Mouse (Mus musculus): ENCODE measurements at regions not wholly inside any gene's neighbourhood (a gene's known extent, or its start where the extent isn't known, plus 50 kb on each side); places are given as distances from the start of the nearest gene placed in this dataset.

DNA sequence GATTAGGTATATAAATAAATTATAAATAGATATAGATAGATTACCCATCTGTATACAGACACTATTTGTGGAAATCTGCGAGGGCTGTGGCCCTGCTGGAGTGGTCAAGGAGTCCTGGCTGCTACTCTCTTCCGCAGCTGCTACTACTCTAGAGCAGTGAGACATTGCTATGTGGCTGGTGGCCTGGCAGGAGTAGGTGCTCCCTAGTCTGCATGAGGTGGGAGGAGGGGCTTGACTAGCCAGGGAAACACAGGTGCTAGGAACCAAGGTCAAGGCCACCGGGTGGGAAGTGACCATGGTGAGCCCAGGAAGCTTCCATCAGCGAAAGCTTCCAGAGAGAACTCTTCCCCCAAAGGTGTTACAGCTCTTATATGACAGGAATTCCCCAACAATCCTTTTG, 100.3 kb downstream of the Dyrk2 start:
- DNase-seq = no peak

DNA sequence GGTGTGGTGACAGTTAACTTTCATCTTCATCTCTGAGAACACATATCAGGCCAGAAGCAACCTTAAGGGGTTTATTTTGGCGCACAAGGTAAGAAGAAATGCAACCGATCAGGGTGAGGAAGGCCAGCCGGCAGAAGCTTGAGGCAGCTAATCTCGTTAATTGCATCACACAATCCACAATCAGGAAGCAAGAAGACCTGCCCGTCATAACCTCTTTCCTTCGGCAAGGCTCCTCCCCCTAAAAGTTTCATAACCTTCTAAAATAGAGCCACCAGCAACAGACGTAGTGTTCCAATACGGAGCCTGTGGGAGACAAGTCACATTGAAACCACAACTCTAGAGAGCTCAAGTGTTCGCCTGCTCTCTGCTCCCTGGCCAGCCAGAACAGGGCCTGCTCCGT, 91.4 kb downstream of the Dyrk2 start:
- DNase-seq = no peak

DNA sequence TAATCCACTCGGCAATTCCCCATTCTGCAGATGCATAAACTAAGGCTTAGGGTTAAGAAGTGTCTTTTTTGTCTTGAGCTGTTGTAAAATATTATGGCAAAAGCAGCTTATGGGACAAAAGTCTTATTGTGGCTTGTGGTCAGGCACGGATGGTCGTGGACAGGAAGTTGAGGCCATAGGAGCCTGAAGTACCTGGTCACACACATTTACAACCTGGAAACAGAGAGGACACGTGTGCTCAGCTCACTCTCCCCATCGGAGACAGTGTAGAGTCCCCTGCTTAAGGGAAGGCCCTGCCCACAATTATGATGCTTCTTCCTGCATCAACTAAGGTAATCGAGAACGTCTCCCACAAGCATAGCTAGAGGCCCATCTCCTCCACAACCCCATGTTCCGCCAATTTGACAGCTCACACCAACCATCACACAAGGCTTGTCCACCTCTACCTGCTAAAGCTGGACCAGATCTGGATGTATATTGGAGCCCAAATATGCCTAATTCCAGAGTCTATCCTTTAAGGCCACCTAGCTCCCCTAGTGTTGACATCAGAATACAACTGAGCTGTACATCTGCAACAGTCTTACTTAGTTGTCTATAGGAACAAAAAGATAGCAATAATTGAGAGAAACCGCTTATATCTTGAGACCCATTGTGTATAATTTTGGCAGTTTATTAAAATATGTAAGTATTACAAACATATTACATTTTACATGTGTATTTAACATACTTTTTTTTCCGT, 89.0 kb downstream of the Dyrk2 start:
- no peak for DNase-seq

DNA sequence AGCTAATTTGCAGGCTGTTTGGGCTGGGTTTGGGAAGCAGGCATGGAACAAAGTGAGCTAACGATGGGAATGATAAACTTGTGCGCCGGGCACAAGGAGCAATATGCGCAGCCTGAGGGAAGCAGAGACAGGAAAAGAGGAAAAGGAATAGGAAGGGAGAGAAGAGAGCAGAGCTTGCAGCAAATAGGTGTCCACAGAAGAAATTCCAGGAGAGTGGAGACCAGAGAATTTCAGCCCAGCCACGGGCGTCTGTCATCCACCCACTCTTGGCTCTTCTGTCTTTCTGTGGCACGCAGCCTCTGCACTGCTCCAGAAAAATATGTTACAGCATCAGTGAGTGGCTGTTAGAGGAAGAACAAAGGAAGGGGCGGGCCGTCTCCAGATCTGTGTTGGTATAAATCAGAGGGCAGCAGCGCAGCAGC, 88.2 kb downstream of the Dyrk2 start:
- DNase-seq = no peak

DNA sequence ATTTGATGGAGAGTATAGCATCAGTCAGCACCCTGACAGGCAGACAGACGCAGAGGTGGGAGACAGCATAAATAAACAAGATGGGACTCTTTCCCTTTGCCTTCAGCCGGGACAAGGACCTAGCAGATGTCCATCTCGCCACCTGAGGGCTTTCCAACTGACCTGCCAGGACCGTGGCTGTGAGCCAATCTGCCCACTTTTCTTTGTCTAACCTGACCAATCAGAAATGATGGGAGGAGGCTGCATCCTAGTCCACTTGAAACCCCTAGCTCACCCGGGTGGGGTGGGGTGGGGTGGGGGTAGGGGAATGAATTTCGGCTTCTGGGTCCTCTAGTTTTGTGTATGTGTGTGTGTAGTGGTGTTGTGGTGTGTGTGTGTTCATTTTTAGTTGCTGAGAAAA, 87.4 kb downstream of the Dyrk2 start:
- DNase-seq = no peak

DNA sequence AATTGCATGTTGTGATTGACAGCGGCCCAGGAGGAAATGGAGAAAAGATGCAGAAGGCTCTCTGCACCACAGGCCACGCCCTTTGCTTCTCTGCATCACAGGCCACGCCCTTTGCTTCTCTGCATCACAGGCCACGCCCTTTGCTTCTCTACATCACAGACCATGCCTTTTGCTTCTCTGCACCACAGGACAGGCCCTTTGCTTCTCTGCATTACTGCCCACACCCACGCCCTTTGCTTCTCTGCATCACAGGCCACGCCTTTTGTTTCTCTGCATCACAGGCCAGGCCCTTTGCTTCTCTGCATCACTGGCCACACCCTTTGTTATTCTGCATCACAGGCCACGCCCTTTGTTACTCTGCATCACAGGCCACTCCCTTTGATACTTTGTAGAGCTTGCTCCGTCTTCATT, 82.7 kb downstream of the Dyrk2 start:
- no peak for DNase-seq

DNA sequence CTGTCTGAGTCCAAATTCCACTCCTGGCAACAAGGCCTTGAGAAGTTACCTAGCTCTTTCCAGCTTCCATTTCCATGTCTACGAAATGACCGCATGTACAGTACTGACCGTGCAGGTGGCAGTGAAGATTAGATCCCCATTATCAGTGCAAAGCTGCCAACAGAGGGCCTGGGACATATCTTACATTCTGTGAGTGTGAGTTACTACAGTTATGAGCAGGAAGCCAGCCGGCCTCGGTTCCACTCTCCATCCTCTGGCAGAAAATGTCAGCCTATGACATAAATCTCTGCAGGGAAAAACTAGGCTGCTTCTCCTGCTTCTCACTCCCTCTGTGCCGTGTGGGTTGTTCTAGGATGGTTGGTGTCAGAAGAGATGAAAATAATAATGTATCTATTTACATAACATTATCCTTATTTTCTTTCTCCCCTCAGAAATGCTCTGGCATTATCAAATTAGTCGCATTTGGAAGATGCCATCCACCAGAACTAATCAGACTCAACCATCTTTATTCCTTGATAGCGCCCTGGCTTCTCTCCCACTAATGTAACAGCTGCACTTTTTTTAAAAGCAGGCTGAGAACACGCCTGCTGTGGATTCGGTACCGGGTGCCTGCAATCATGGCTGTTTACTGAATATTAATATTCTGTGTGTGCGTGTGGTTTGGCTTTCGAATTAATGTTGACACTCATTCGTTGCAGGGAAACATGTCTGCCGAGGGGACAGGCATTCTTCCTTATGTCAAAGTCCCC, 77.5 kb downstream of the Dyrk2 start:
- no peak for DNase-seq

DNA sequence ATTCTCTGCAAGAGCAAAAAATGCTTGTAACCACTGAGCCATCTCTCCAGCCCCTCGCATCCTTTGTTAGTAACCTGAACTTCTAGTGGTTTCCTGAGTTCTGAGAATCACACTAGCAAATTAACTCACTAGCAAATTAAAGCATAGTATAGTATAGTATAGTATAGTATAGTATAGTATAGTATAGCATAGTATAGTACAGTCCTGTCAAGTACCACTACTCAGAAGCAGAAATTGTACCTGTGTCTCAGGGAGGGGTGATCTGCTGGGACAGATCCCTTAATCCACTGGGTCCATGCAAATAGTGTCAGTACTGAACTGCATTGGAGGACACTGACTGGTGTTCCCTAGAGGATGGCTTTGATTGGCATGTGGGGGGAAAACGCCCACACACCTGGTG, 76.2 kb downstream of the Dyrk2 start:
- no peak for DNase-seq

DNA sequence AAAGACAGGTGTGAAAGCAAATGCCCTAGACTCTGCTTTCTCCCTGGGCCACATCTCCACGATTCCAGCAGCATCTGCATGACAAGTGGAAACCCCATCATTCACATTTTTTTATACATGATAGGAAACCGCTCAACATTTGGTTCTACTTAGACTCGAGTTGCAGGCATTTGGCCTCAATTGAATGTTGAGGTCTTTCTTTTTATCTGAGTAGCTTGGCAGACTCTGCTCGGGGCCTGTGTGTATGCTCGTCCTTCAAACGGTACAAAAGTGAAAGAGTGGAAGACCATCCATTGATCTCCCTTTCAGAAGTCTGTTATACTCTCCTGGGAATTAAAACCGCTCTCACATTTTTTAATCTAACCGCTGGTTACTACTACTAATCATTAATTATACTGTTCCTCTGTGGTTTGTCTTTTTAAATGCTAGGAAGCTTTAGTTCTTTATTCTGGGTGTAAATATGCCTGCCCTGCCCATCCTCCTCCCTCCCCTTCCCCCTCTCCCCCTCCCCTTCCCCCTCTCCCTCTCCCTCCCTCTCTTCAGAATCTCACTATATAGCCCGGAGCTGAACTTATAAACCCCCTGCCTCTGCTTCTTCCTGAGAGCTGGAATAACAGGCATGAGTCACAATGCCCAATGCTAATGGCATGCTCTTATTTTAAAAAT, 75.5 kb downstream of the Dyrk2 start:
- DNase-seq = no peak

DNA sequence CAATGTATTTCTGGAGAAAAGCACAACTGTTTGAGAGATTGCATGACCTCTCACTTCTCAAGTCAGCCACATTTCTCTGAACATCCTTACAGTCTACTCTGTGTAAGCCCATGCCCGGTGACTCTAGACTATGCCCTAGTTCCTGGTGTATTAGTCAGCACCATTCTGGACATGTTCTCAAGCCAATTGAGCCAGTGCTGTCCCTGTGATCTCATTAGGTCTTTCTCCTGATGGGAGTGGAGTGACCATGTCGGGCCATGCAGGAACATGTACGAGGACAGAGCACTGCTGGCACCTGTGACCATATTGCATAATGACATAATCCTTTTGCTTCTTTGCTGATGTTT, 75.0 kb downstream of the Dyrk2 start:
- no peak for DNase-seq

DNA sequence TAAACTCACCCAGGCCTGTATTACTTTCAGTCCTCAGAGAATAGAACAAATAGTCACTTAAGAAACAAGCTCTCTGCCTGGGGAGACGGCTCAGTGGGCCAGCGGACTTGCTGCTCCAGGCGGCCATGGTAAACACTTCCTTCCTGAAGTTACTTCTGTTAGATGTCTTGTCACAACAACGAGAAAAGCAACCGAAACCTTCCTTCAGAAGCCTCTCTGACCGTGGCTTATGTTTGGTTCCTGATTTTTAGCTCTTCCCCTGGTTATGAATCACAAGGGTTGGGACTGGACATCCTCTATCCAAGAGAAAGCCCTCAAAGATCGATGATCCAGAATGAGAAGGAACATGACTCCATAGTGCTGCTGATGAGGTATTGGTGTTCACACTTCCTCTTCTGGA, 73.5 kb downstream of the Dyrk2 start:
- DNase-seq = no peak

DNA sequence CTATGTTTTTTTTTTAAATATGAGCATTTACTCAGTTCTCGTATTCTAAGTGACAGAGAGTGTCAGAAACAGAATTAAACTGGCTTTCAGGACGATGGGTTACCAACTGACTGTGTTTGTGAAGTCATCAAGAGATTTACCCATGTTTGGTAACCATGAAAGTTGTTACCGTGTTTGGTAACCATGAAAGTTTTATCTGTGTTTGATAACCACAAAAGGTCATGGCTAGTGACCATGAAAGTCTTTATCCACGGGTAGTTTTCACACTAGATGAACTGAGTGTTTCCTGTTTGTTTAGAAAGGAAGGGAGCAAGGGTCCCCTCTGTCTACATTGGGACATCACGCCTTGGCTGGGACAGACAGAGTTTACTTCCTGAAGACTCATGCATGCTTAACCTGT, 72.8 kb downstream of the Dyrk2 start:
- DNase-seq = no peak

DNA sequence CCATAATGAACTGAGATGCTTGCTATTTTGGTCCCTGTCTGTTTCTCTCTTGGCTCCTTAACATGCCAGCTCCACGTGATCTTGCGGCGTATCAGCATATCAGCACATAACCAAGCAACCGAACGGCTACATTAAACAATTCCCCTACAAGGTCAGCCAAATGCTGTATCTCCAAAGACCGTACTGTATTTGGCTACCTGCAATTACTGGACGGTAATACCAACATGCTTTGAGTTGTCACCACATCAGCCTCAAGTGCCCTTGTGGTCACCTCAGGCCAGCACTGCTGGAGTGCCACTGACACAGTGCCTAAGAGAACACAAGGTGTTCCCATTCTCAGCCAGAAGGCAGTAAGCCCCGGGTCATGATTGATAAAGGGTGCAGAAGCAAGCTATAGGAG, 70.2 kb downstream of the Dyrk2 start:
- no peak for DNase-seq

DNA sequence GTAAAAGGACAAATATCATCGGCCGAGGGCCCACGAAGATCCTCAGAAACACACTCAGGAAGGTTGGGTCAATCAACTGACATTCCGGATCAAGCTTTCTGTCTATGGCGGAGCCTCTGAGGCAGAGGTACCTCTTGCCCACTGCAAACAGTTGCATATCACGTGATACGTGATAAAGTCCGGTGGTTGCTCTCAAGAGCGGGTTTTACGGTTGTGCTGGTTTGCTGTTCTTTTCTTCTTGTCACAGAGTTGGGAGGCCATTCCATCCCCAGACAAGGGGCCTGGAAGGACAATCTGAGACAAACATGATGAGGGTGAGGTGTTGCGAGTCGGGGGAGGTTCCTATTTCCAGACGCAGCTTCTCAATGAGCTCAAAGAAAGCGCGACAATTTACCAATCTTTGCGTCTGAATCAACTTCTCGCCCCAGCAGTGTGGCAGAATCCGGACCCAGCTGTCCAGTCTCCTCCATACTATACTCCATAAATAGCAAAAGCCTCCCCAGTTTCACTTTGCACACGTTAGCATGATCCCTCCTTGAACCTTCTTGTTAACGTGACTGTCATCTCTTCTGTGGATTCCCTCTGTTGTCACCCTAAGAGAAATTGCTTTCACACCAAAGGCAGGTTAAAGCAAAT, 66.0 kb downstream of the Dyrk2 start:
- no peak for DNase-seq

DNA sequence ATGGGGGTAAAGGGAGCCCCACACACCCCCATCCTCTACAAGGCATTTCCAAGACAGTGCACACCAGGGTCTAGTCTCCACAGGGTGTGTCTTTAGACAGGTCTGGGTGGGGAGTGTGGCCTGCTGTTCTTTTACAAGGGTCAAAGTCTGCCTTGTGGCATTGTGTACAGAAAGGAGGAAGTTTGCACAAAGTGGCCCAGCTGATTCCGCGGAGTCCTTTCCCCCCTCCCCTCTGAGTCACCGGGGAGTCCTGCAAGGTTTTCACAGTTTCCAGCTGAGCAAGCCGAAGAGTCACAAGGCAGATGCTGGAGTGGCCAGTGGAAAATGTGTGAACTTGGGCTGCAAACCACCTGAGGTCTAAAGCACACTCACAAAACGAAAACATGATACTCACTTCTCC, 65.4 kb downstream of the Dyrk2 start:
- DNase-seq = no peak
